Mouse (Mus musculus) midbrain, embryonic 11.5 days (tissue): ENCODE measurements around the gene Arhgef11. TPM values are rescaled to one million over a fixed set of nuclear protein-coding genes. Genes with fewer than 3 reads are reported as not detected.
"Not testable (repeated sequence)": the region's sequence is repeated elsewhere in the genome, so short reads cannot be mapped to it uniquely, and the experiment has no call there.

Experiments used
- ATAC-seq: fragments of 200-750 bp; cut with Nextera tagmentation; 2 replicates; pipeline ENCODE4 v1.8.0; 2017; ENCODE audit warnings: moderate TSS enrichment, moderate library complexity; ENCODE audit not compliant: low FRiP score
- DNase-seq: peaks from one replicate; pipeline ENCODE4 v3.0.0; 2015; ENCODE audit warnings: low spot score; ENCODE audit errors: missing footprints
- H3K27ac ChIP-seq: fragments of 300-500 bp; sonication (generic); 2 replicates; pipeline ENCODE4 v1.5.1; 2014; ENCODE audit warnings: low read depth, low read length
- H3K27me3 ChIP-seq: fragments of 300-500 bp; sonication (generic); 2 replicates; pipeline ENCODE4 v1.6.1; 2014; ENCODE audit warnings: mild to moderate bottlenecking, low read length, moderate library complexity, mixed read lengths; ENCODE audit not compliant: control insufficient read depth, insufficient read depth
- H3K36me3 ChIP-seq: fragments of 300-500 bp; sonication (generic); 2 replicates; pipeline ENCODE4 v1.6.1; 2014; ENCODE audit warnings: mild to moderate bottlenecking, low read length, moderate library complexity, mixed read lengths; ENCODE audit not compliant: control insufficient read depth, insufficient read depth
- H3K4me1 ChIP-seq: fragments of 300-500 bp; sonication (generic); 2 replicates; pipeline ENCODE4 v1.6.1; 2014; ENCODE audit warnings: low read length; ENCODE audit not compliant: control insufficient read depth, insufficient read depth
- H3K4me2 ChIP-seq: fragments of 300-500 bp; sonication (generic); 2 replicates; pipeline ENCODE4 v1.6.1; 2014; ENCODE audit warnings: mild to moderate bottlenecking, moderate library complexity
- H3K4me3 ChIP-seq: fragments of 300-500 bp; sonication (generic); 2 replicates; pipeline ENCODE4 v1.5.1; 2014; ENCODE audit warnings: low read depth, low read length
- H3K9ac ChIP-seq: fragments of 300-500 bp; sonication (generic); 2 replicates; pipeline ENCODE4 v1.6.1; 2014; ENCODE audit warnings: low read length
- H3K9me3 ChIP-seq: fragments of 300-500 bp; sonication (generic); 2 replicates; pipeline ENCODE4 v1.6.1; 2016; ENCODE audit warnings: low read length; ENCODE audit not compliant: control insufficient read depth
- WGBS: fragments of 180-500 bp; shearing (Covaris S2); extraction: QIAGEN DNeasy Blood & Tissue Kit; methylation state at CpG from one replicate; pipeline ENCODE4 v1.1.7; 2014; 5-methylcytosine and 5-hydroxymethylcytosine counted together
- polyA plus RNA-seq: library from polyadenylated mRNA; unstranded; fragments of >200 nt; fragmentation: Nextera tagmentation; extraction: Ambion mirVana; gene quantifications from 2 replicates; pipeline ENCODE4 v1.2.1, GENCODE M21; 2014

The Arhgef11 gene
- 13.4 and 13.5 TPM in 2 replicates for polyA plus RNA-seq

DNA sequence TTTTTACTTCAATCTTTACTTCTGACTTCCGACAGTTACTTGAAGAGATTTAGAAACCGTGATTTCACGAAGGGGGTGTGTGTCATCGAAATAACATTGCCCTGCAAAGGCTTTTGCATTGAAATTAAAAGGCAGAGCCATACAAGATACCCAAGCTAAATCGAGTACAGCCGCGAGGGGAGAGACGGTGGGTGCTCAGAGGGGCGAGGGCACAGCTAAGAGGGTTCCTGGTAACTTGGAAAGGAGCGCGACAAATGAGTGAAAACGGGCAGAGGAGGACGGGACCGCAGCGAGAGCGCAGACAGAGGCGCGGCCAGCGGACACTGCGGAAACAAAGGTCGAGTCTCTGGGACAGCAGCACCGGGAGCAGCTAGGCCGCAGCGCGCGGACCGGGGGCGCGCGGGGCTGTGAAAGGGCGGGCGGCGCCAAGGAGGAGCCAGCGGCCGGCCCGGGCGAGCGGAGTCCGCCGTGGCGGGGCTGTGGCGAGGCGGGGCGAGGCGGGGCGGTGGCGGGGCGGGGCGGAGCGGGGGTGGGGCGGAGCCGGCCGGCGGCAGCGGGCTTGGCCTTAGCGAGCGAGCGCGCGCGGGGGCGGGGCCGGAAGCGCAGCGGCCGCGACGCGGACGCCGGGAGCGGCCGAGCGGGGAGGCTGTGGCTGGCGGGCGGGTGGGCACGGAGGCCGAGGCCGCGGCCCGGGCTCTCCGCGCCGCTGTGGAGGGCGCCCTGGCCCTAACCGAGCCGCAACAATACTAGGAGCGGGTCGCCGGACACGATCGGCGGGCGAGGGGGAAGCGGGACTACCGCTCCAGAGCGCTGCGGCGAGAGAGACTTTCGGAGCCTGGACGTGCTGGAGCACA is at the start of gene Arhgef11:
Gene Arhgef11 (plus strand): TSS at position 603 of the 854 bp plus-strand sequence.
- Histone ChIP-seq H3K9me3 (no peaks in the 10 kb centered on the region), H3K9ac (peak within 1 kb of the TSS; percentile 90), H3K36me3 (no peaks in the 10 kb centered on the region), H3K4me2 (peak within 1 kb of the TSS; percentile 89), H3K4me3 (peak within 1 kb of the TSS; percentile 63), H3K27me3 (no peaks in the 10 kb centered on the region), H3K4me1 (peaks cover 30% of the 10 kb centered on the region), H3K27ac (peak within 1 kb of the TSS; percentile 88)
- ATAC-seq (peak; percentile 95), DNase-seq (peak; percentile 98)
- 1% methylated on average over 89 of the region's 101 CpGs for WGBS

DNA sequence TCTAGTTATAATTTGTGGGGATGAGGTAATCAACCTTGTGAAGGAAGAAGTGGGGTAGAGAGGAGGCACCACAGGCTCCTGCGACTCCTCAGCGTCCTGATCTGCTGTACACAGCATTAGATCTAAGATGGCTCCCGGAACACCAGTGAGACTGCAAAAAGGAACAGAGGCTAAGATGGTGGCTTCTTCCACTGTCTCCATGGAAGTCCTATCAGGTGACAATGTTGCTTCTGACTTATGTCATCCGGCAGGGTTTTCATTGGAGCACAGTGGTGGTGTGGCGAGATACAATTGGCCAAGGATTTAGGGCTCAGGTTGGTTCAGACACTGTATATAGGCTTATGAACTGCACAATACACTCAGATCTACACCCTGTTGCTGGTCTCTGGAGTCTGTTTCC is 48.7 kb upstream of the Arhgef11 start:
- Histone ChIP-seq H3K36me3 (no peaks in the 10 kb centered on the region), H3K27ac (no peak overlapping the region), H3K9me3 (no peaks in the 10 kb centered on the region), H3K4me1 (peaks cover 9% of the 10 kb centered on the region), H3K27me3 (no peaks in the 10 kb centered on the region), H3K9ac (no peak overlapping the region), H3K4me2 (no peak overlapping the region), H3K4me3 (no peak overlapping the region)
- ATAC-seq (no peak), DNase-seq (no peak)
- 91% methylated on average over 5 of the region's 5 CpGs for WGBS

DNA sequence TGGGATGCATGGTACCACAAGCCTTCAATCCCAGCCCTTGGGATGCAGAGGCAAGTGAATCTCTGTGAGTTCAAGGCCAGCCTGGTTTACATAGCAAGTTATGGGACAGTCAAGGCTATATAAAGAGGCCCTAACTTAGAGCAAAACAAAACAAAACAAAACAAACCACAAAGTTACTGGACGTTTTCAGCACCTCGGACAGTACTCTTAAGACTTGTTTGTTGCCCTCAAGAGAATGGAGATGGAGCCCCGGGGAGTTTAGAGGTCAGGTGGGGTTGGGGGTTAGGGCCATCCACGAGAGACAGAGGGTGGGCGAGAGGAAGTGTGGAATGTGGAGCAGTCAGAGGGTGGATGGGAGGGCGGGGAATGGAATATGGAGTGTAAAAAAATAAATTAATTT is 41.6 kb upstream of the Arhgef11 start:
- no peak for DNase-seq
- H3K4me2 ChIP-seq = no peak overlapping the region
- H3K4me1 ChIP-seq = no peaks in the 10 kb centered on the region
- 37% methylated on average over 6 of the region's 6 CpGs for WGBS
- no peaks in the 10 kb centered on the region for H3K9me3 ChIP-seq
- no peak for ATAC-seq
- no peak overlapping the region for H3K27ac ChIP-seq
- no peak overlapping the region for H3K9ac ChIP-seq
- H3K36me3 ChIP-seq = no peaks in the 10 kb centered on the region
- no peaks in the 10 kb centered on the region for H3K27me3 ChIP-seq
- H3K4me3 ChIP-seq = no peak overlapping the region

- H3K36me3 ChIP-seq = no peaks in the 10 kb centered on the region
- no peaks in the 10 kb centered on the region; the same call in 1 of the 2 replicates for H3K9me3 ChIP-seq
- no peak for DNase-seq
- 94% methylated on average over 4 of the region's 4 CpGs for WGBS
- no peaks in the 10 kb centered on the region for H3K27me3 ChIP-seq
- no peak overlapping the region for H3K27ac ChIP-seq
- no peak overlapping the region for H3K9ac ChIP-seq
- no peak overlapping the region for H3K4me3 ChIP-seq
- no peak overlapping the region for H3K4me2 ChIP-seq
- no peaks in the 10 kb centered on the region for H3K4me1 ChIP-seq
- no peak for ATAC-seq
Observed at GRCm38 (mm10) chr3:87582259-87582658, 35.1 kb upstream of the Arhgef11 start.

- DNase-seq = no peak
Observed at GRCm38 (mm10) chr3:87593793-87594192, 23.6 kb upstream of the Arhgef11 start.

GRCm38 (mm10) chr3:87595328-87595727 is 22.0 kb upstream of the Arhgef11 start:
- not testable (repeated sequence) for H3K4me2 ChIP-seq, H3K36me3 ChIP-seq, H3K4me1 ChIP-seq, H3K4me3 ChIP-seq, ATAC-seq, H3K9me3 ChIP-seq, H3K27ac ChIP-seq, H3K27me3 ChIP-seq, DNase-seq, H3K9ac ChIP-seq
- 73% methylated on average over 4 of the region's 4 CpGs for WGBS

More at GRCm38 (mm10) chr3:87593793-87594192, 23.6 kb upstream of the Arhgef11 start:
- no peaks in the 10 kb centered on the region for H3K4me1 ChIP-seq
- no peaks in the 10 kb centered on the region for H3K27me3 ChIP-seq
- no peaks in the 10 kb centered on the region; the same call in 1 of the 2 replicates for H3K9me3 ChIP-seq
- WGBS = 82% methylated on average over 5 of the region's 5 CpGs
- H3K4me2 ChIP-seq = no peak overlapping the region
- no peak overlapping the region for H3K9ac ChIP-seq
- H3K36me3 ChIP-seq = no peaks in the 10 kb centered on the region
- no peak overlapping the region for H3K4me3 ChIP-seq
- no peak overlapping the region for H3K27ac ChIP-seq
- ATAC-seq = no peak

- not testable (repeated sequence) for H3K27ac ChIP-seq, ATAC-seq, H3K4me2 ChIP-seq, H3K4me1 ChIP-seq, H3K4me3 ChIP-seq, H3K9me3 ChIP-seq, DNase-seq, H3K36me3 ChIP-seq, H3K9ac ChIP-seq, H3K27me3 ChIP-seq
- WGBS = 91% methylated on average over 15 of the region's 15 CpGs
Observed at GRCm38 (mm10) chr3:87601077-87601476, 16.3 kb upstream of the Arhgef11 start.

DNA sequence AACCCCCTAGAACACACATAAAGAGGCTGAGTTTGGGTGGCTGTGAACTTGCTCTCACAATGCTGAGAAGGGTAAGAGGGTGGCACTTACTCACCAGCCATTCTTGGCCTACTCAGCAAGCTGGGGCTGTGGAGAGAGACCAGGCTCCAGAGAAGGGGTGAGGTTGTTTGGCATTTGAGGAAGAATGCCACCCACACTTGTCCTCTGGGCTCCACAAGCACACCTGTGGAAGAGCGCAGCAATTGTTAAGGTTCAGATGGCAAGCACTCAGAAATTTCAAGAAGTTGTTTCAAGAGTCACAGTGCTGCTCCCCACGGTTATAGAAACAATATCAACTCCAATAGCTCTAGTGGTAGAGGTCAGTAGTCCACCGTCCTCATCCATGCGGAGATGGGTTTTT is 1.0 kb upstream of the Arhgef11 start:
- Histone ChIP-seq H3K27me3 (no peaks in the 10 kb centered on the region), H3K9me3 (no peaks in the 10 kb centered on the region), H3K27ac (no peak overlapping the region), H3K9ac (peak overlapping the region; percentile 90), H3K4me3 (no peak overlapping the region), H3K36me3 (no peaks in the 10 kb centered on the region), H3K4me2 (peak overlapping the region; percentile 89; the same call in 1 of the 2 replicates), H3K4me1 (peaks cover 29% of the 10 kb centered on the region)
- 66% methylated on average over 4 of the region's 4 CpGs for WGBS
- ATAC-seq (no peak), DNase-seq (peak; percentile 89)

DNA sequence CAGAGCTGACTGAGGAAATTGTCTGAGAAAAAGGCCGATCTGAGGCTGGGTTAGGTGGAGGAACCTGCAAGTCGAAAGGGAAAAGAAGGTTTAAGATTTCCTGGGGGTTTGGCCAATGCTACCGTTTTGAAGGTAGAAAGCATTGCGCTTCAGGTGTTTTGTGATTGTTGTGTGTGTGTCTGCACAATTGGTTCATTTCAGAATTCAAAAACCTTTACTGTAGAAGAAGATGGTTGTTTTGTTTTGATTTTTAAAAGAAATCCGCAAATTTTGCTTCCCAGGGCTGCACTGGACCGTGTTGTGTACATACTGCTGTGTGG is 412 bp downstream of the Arhgef11 start:
- no peaks in the 10 kb centered on the region for H3K27me3 ChIP-seq
- no peaks in the 10 kb centered on the region for H3K9me3 ChIP-seq
- H3K9ac ChIP-seq = peak overlapping the region; percentile 90
- peak overlapping the region; percentile 76 for H3K27ac ChIP-seq
- H3K4me3 ChIP-seq = peak overlapping the region; percentile 63
- under 1% methylated on average over 6 of the region's 6 CpGs for WGBS
- peaks cover 30% of the 10 kb centered on the region for H3K4me1 ChIP-seq
- H3K4me2 ChIP-seq = peak overlapping the region; percentile 89
- no peaks in the 10 kb centered on the region for H3K36me3 ChIP-seq
- no peak for ATAC-seq
- peak; percentile 93 for DNase-seq
